Mouse (Mus musculus): Measurements from ENCODE around the gene Ppp2r2d. TPM values are rescaled to one million over a fixed set of nuclear protein-coding genes. Genes with fewer than 3 reads are reported as not detected.

Gene Ppp2r2d
- total RNA-seq (2023; ENCODE audit: inconsistent age) = 51.7 to 62.4 TPM (median 56.2 TPM) in 4 replicates

DNA sequence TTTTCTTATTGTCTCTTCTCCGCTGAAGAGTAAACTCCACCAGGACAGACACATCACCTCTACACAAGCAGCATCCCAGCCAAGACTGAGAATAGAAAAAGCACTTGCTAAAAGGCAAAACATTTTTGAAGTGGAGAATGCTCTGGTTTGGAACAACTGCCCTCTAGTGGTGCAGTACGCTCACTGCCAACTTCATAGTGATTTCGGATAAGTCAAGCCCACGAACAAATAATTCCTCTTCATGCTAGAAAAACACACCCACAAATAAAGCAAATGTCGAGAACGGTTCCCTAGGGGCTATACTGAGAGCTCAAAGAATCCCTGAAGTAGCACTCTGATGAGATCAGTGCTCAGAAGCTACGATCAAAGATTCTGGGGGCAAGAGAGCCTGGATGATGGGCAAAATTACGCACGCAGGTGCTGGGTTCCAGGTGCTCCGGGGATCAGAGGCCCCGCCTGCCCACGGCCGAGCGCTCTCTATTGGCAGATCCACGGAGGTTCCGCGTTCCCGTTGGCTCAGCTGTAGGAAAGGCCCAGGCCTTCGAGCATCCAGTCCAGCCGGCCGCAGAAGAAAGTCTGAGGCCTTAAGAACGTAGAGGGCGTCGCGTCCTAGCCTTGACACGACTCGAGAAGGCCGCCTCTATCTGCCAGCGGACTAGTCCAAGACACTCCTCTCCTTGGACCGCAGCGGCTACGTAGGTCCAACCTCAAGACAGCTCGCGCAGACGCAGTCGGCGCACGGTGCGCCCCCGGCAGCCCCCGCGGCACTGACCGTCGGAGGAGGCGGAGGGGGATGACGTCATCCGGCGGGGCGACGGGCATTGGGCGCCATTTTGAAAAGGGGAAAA is at the start of gene Ppp2r2d, which contains the start of gene Mapk1ip1:
TSS of gene Ppp2r2d (plus strand) at position 536 of the 848 bp plus-strand sequence.
TSS of gene Mapk1ip1 (minus strand) at position 730 of the 848 bp plus-strand sequence.

DNA sequence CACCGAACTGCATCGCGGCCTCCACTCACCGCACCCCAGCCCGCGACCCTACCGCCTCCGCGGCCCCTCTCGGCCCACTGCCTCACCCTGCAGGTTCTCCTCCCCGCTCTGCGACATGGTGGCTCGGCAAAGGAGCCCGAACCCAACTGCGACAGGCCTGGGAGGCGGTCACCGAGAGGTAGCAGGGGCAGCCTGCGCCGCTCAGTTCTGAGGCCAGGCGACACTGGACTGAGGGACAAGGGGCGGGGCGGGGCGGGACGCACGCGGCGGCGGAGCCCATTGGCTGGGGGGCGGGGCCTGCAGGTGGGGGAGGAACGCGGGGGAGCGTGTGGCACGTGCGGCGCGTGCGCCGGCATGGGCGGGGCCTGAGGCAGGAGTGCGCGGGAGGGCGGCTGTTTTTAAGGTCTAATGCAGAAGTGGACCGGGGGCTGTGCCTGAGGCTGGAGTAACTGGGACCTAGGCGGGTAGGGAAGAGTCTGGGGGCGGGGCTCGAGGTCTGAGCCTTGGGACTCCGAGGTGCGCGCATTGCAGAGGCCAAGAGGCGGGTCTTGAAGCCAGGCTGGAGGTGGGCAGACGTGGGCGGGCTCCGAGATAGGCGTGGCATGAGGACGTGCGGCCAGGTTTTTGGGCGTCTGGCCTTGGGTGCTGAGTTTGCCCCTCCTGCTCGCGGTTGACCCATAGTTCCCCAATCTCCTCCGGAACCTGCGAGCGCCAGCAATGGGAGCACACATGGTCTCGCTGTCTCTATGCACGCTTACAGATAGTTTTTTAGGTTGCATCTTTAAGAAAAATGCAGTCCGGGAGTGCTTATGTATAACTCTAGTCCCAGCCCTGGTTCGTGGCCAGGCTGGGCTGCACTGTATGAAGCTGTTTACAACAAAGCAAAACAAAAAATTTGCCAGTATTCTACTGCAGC is 63.7 kb downstream of the Ppp2r2d start, which contains the start of gene Bnip3:
TSS of gene Bnip3 (minus strand) at position 243 of the 916 bp plus-strand sequence.

Other genes starting within 250 kb of the Ppp2r2d start
- 46.0 to 56.5 TPM (median 49.6 TPM) in 4 replicates for gene Mapk1ip1, start 194 bp downstream of the Ppp2r2d start, total RNA-seq (2023; ENCODE audit: inconsistent age)
- gene Bnip3, start 63.4 kb downstream of the Ppp2r2d start, total RNA-seq (2023; ENCODE audit: inconsistent age) = 6.2 to 9.7 TPM (median 6.8 TPM) in 4 replicates
- gene Jakmip3, start 94.7 kb downstream of the Ppp2r2d start, total RNA-seq (2023; ENCODE audit: inconsistent age) = not detected in 4 replicates
- not detected in 4 replicates for gene Dpysl4, start 239.9 kb downstream of the Ppp2r2d start, total RNA-seq (2023; ENCODE audit: inconsistent age)

Measured in B cell, adult (primary cell).